Mouse (Mus musculus) embryonic fibroblast, embryonic 13.5 days (primary cell): Measurements from ENCODE around the gene Cluh.

ENCODE experiments used
- CTCF ChIP-seq: IDR thresholded peaks from 2 replicates; pipeline ENCODE4 v1.5.1; 2011; ENCODE audit warnings: mild to moderate bottlenecking, control low read depth, low read length, moderate library complexity, borderline replicate concordance; ENCODE audit not compliant: insufficient read depth
- POLR2A ChIP-seq: IDR thresholded peaks from 2 replicates; pipeline ENCODE4 v1.6.1; 2011; ENCODE audit warnings: low read depth, mild to moderate bottlenecking, control low read depth, low read length, moderate library complexity

GRCm38 (mm10) chr11:74621974-74622669 lies 27.2 kb upstream of the Cluh start:
- TF ChIP-seq CTCF (no peak), POLR2A (no peak)
